Mouse (Mus musculus) myocyte (in vitro differentiated cells): Measurements from ENCODE around the gene Olfr186. TPM values are rescaled to one million over a fixed set of nuclear protein-coding genes. Genes with fewer than 3 reads are reported as not detected.

ENCODE experiments used
- H3K27me3 ChIP-seq: one replicate; pipeline ENCODE4 v1.6.1; 2011; ENCODE audit not compliant: control insufficient read depth, insufficient read depth, insufficient read length
- H3K36me3 ChIP-seq: one replicate; pipeline ENCODE4 v1.6.1; 2011; ENCODE audit not compliant: control insufficient read depth, insufficient read depth
- H3K4me2 ChIP-seq: one replicate; pipeline ENCODE4 v1.6.1; 2011; ENCODE audit warnings: low read depth, control low read depth
- H3K4me3 ChIP-seq: one replicate; pipeline ENCODE4 v1.5.1; 2011; ENCODE audit warnings: mild to moderate bottlenecking, control low read depth, moderate library complexity
- H3K79me2 ChIP-seq: one replicate; pipeline ENCODE4 v1.6.1; 2011; ENCODE audit not compliant: control insufficient read depth, insufficient read depth
- H3ac ChIP-seq: one replicate; pipeline ENCODE4 v1.6.1; 2011; ENCODE audit not compliant: control insufficient read depth, insufficient read length
- CEBPB ChIP-seq: IDR thresholded peaks from 2 replicates; pipeline ENCODE4 v1.6.1; 2011; ENCODE audit warnings: mild to moderate bottlenecking, moderate library complexity; ENCODE audit not compliant: poor library complexity, insufficient read depth, severe bottlenecking
- E2F4 ChIP-seq: IDR thresholded peaks from one replicate; pipeline ENCODE4 v1.6.1; 2011; ENCODE audit warnings: mild to moderate bottlenecking, control low read depth, moderate library complexity; ENCODE audit not compliant: insufficient read depth
- MAX ChIP-seq: IDR thresholded peaks from one replicate; pipeline ENCODE4 v1.6.1; 2011; ENCODE audit warnings: low read depth, mild to moderate bottlenecking, control low read depth
- MYOD1 ChIP-seq, 3 experiments: IDR thresholded peaks; one replicate each; pipeline ENCODE4 v1.6.1; 2011; ENCODE audit warnings: control low read depth in 2 of 3, low read depth in 2 of 3, mild to moderate bottlenecking in 2 of 3, moderate library complexity in 1 of 3; ENCODE audit not compliant: insufficient read length in 2 of 3, control insufficient read depth in 1 of 3
- MYOG ChIP-seq, 3 experiments: IDR thresholded peaks; one replicate each; pipeline ENCODE4 v1.6.1; 2011; ENCODE audit warnings: control low read depth in 2 of 3, low read depth in 2 of 3, mild to moderate bottlenecking in 2 of 3; ENCODE audit not compliant: insufficient read length in 2 of 3, control insufficient read depth in 1 of 3, insufficient read depth in 1 of 3
- POLR2A ChIP-seq: IDR thresholded peaks from one replicate; pipeline ENCODE4 v1.6.1; 2011; ENCODE audit warnings: low read depth, mild to moderate bottlenecking, control low read depth, moderate library complexity; ENCODE audit not compliant: insufficient read length
- POLR2AphosphoS2 ChIP-seq: IDR thresholded peaks from one replicate; pipeline ENCODE4 v1.6.1; 2011; ENCODE audit warnings: low read depth, control low read depth; ENCODE audit not compliant: insufficient read length
- REST ChIP-seq: IDR thresholded peaks from one replicate; pipeline ENCODE4 v1.6.1; 2011; ENCODE audit warnings: mild to moderate bottlenecking, control low read depth, moderate library complexity; ENCODE audit not compliant: insufficient read depth, insufficient read length
- SRF ChIP-seq: IDR thresholded peaks from one replicate; pipeline ENCODE4 v1.6.1; 2011; ENCODE audit warnings: low read depth; ENCODE audit not compliant: control insufficient read depth, insufficient read length
- TCF12 ChIP-seq: IDR thresholded peaks from one replicate; pipeline ENCODE4 v1.6.1; 2011; ENCODE audit warnings: mild to moderate bottlenecking, control low read depth; ENCODE audit not compliant: poor library complexity, insufficient read depth, severe bottlenecking
- TCF3 ChIP-seq: IDR thresholded peaks from one replicate; pipeline ENCODE4 v1.6.1; 2011; ENCODE audit warnings: low read depth, control low read depth; ENCODE audit not compliant: insufficient read length
- USF1 ChIP-seq: IDR thresholded peaks from one replicate; pipeline ENCODE4 v1.6.1; 2011; ENCODE audit warnings: low read depth, mild to moderate bottlenecking, control low read depth, moderate library complexity
- polyA plus RNA-seq: library from polyadenylated mRNA; unstranded; fragments of >200 nt; fragmentation: generic; extraction: Trizol; gene quantifications from one replicate; pipeline ENCODE4 v1.2.1, GENCODE M21; 2012; ENCODE audit warnings: missing spikeins

Olfr186 gene
- polyA plus RNA-seq, 1 experiment: not detected

GRCm38 (mm10) chr16:59048860-59049259 is 18.8 kb upstream of the Olfr186 start:
- Histone ChIP-seq H3K36me3 (no peaks in the 10 kb centered on the region), H3ac (no peak overlapping the region), H3K4me3 (no peak overlapping the region), H3K79me2 (no peaks in the 10 kb centered on the region), H3K27me3 (no peaks in the 10 kb centered on the region), H3K4me2 (no peak overlapping the region)
- TF ChIP-seq REST (no peak), POLR2AphosphoS2 (no peak), POLR2A (no peak), TCF12 (no peak), USF1 (no peak), TCF3 (no peak), CEBPB (no peak), MAX (no peak), MYOG (IDR thresholded peaks at IDR 0.05; ENCODE audit: control insufficient read depth in 1 of 3, insufficient read depth in 1 of 3, insufficient read length in 2 of 3, low read depth in 2 of 3) (no peak), MYOD1 (IDR thresholded peaks at IDR 0.05; ENCODE audit: control insufficient read depth in 1 of 3, insufficient read length in 2 of 3, low read depth in 2 of 3) (no peak), E2F4 (no peak), SRF (no peak)

GRCm38 (mm10) chr16:59047579-59047978 is 17.5 kb upstream of the Olfr186 start:
- Histone ChIP-seq H3ac (no peak overlapping the region), H3K4me3 (no peak overlapping the region), H3K27me3 (no peaks in the 10 kb centered on the region), H3K4me2 (no peak overlapping the region), H3K79me2 (no peaks in the 10 kb centered on the region), H3K36me3 (no peaks in the 10 kb centered on the region)
- TF ChIP-seq MAX (no peak), POLR2A (no peak), TCF12 (no peak), USF1 (no peak)

GRCm38 (mm10) chr16:59045835-59046234 is 15.7 kb upstream of the Olfr186 start:
- TF ChIP-seq E2F4 (no peak), MYOD1 (IDR thresholded peaks at IDR 0.05; ENCODE audit: control insufficient read depth in 1 of 3, insufficient read length in 2 of 3, low read depth in 2 of 3) (no peak), POLR2A (no peak), REST (no peak), TCF3 (no peak), SRF (no peak), USF1 (no peak), TCF12 (no peak), MAX (no peak), CEBPB (no peak)
- no peak overlapping the region for H3K4me3 ChIP-seq

GRCm38 (mm10) chr16:59039710-59040109 is 9.6 kb upstream of the Olfr186 start, which contains the start of gene Olfr187:
Gene Olfr187, minus strand, starts transcription at chr16:59039767.
- H3ac ChIP-seq: no peak within 1 kb of the TSS
- no peak within 1 kb of the TSS for H3K4me3 ChIP-seq
- no peak within 1 kb of the TSS for H3K4me2 ChIP-seq
- no peaks in the 10 kb centered on the region for H3K79me2 ChIP-seq
- no peaks in the 10 kb centered on the region for H3K27me3 ChIP-seq
- no peak for TF ChIP-seq MYOG (IDR thresholded peaks at IDR 0.05; ENCODE audit: control insufficient read depth in 1 of 3, insufficient read depth in 1 of 3, insufficient read length in 2 of 3, low read depth in 2 of 3)
- TF ChIP-seq CEBPB: no peak
- TF ChIP-seq SRF: no peak
- no peak for TF ChIP-seq E2F4
- no peak for TF ChIP-seq TCF3
- TF ChIP-seq MAX: no peak
- no peak for TF ChIP-seq TCF12
- no peak for TF ChIP-seq POLR2AphosphoS2
- TF ChIP-seq POLR2A: no peak
- no peak for TF ChIP-seq USF1
- TF ChIP-seq MYOD1 (IDR thresholded peaks at IDR 0.05; ENCODE audit: control insufficient read depth in 1 of 3, insufficient read length in 2 of 3, low read depth in 2 of 3): no peak
- TF ChIP-seq REST: no peak
- no peaks in the 10 kb centered on the region for H3K36me3 ChIP-seq

More at GRCm38 (mm10) chr16:59045835-59046234, 15.7 kb upstream of the Olfr186 start:
- Histone ChIP-seq H3K36me3 (no peaks in the 10 kb centered on the region), H3K4me2 (no peak overlapping the region), H3ac (no peak overlapping the region), H3K79me2 (no peaks in the 10 kb centered on the region), H3K27me3 (no peaks in the 10 kb centered on the region)

- Histone ChIP-seq H3K79me2 (no peaks in the 10 kb centered on the region), H3K4me2 (no peak overlapping the region), H3ac (no peak overlapping the region), H3K27me3 (no peaks in the 10 kb centered on the region), H3K4me3 (no peak overlapping the region), H3K36me3 (no peaks in the 10 kb centered on the region)
- TF ChIP-seq E2F4: no peak
Measured at GRCm38 (mm10) chr16:59013357-59014018, 16.6 kb downstream of the Olfr186 start.
